Mouse (Mus musculus) CD8-positive naive resting alpha-beta T cell, adult 2 months (primary cell): ENCODE results near the gene Aqp5.

ENCODE experiments used
- DNase-seq, 2 experiments: peaks; one replicate each; pipeline ENCODE4 v3.0.0; 2022; ENCODE audit warnings: low read depth in 2 of 2, low spot score in 2 of 2

Gene Aqp5

DNA sequence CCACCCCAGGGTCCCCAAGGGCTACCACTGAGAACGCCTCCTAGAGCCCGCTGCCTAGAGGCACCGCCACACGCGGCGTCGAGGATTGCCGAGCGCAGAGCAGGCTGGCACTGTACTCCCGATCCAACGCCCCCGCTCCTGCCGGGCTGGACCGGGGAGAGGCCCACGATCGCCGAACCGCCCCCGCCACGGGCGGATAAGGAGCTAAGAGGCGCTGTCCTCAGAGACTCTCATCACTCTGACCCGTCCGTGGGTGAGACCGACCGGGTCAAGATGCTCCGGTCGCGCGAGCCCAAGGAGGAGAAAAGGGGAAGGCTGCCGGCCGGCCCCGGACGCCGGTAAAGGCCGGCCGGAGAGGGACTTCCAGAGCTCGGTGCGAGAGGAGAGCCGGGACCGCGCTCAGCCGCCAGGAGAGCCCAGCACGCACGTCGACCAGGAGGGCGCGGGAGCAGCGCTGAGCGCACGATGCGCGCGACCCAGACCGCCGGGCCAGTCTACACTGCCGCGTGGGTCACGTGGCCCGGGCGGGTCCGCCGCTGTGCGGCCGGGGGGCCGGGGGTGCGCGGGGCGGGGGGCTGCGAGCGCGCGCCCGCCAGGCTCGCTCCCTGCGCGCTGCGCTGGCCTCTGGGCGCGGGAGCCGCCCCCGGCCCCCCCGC is at the start of gene Aqp5:
Gene Aqp5, plus strand, starts transcription at position 354 of the 656 bp plus-strand sequence.
- DNase-seq = no peak

GRCm38 (mm10) chr15:99544047-99544446 is 46.5 kb upstream of the Aqp5 start:
- no peak for DNase-seq

GRCm38 (mm10) chr15:99546596-99546995 is 44.0 kb upstream of the Aqp5 start:
- no peak for DNase-seq

DNA sequence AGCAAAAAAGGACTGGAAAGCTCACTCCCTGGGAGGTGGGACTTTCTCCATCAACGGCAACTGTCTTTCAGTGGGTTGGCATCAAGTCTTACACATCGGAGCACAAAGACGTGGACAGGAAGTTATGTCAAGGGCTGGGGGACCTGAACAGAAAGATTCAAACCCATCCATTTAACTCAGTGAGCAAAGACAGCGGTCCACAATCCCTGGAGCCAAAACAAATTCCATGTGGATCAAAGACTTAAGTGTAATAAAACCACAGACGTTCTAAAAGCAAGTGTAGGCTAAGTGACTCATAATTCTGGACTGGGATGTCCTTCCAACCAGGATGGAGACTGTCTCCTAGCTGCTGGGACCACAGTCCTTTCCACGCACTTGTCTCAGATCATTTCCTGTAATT is 42.9 kb upstream of the Aqp5 start:
- no peak for DNase-seq

GRCm38 (mm10) chr15:99549901-99550300 is 40.7 kb upstream of the Aqp5 start:
- DNase-seq = no peak

- DNase-seq = no peak
Observed at GRCm38 (mm10) chr15:99553767-99554166, 36.8 kb upstream of the Aqp5 start.

DNA sequence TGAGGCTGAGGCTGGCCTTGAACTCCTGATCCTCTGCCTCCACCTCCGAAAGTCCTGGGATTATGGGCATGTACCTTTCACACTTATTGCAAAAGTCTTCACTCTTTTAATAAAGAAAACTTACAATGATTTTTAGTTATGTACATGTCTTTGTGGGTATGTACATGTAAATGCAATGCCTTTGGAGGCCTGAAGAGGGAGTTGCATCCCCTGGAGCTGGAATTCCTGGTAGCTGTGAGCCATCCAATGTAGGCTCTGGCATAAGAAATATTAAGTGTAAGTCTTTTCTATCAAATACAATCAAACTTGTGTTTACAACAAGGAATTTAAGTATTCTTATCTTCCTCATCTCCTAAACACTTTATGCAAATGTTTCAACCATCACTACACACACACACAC is 31.6 kb upstream of the Aqp5 start:
- DNase-seq = no peak

- no peak for DNase-seq
Observed at GRCm38 (mm10) chr15:99560246-99560645, 30.3 kb upstream of the Aqp5 start.

DNA sequence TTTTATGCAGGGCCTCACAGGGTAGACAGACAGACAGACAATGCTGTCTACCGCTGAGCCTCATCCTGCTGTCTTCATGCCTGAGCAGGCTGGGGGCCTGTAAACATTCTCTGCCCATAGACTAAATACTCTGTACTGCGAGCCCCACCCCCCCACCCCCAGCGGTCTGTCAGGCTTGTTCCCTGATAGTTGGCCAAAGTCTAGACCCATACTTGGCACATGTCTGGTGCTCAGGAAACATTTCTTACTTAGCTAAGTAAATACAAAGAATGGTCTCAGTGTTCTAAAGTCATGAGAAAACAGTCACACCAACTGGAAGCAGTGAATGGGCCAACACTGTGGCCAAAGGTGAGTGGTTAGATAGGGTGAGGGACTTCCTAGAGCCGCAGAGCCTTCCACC is 23.2 kb upstream of the Aqp5 start:
- no peak for DNase-seq

GRCm38 (mm10) chr15:99568682-99569081 is 21.9 kb upstream of the Aqp5 start:
- no peak for DNase-seq

- no peak for DNase-seq
Observed at GRCm38 (mm10) chr15:99569123-99569522, 21.5 kb upstream of the Aqp5 start.

- DNase-seq = no peak
Observed at GRCm38 (mm10) chr15:99578802-99579485, 11.6 kb upstream of the Aqp5 start, which contains the start of gene Aqp2. Gene Aqp2 (plus strand): TSS chr15:99579055.

GRCm38 (mm10) chr15:99583463-99584344 is 6.9 kb upstream of the Aqp5 start:
- no peak for DNase-seq

- DNase-seq = no peak
Observed at GRCm38 (mm10) chr15:99584407-99585202, 6.0 kb upstream of the Aqp5 start.

- no peak for DNase-seq
Observed at GRCm38 (mm10) chr15:99585741-99586140, 4.8 kb upstream of the Aqp5 start.

- DNase-seq = no peak
Observed at GRCm38 (mm10) chr15:99586525-99586924, 4.1 kb upstream of the Aqp5 start.

- DNase-seq = no peak
Observed at GRCm38 (mm10) chr15:99589237-99589636, 1.3 kb upstream of the Aqp5 start.

GRCm38 (mm10) chr15:99589704-99590103 is 878 bp upstream of the Aqp5 start:
- DNase-seq = no peak

GRCm38 (mm10) chr15:99592177-99592576 is 1.6 kb downstream of the Aqp5 start:
- DNase-seq = no peak

DNA sequence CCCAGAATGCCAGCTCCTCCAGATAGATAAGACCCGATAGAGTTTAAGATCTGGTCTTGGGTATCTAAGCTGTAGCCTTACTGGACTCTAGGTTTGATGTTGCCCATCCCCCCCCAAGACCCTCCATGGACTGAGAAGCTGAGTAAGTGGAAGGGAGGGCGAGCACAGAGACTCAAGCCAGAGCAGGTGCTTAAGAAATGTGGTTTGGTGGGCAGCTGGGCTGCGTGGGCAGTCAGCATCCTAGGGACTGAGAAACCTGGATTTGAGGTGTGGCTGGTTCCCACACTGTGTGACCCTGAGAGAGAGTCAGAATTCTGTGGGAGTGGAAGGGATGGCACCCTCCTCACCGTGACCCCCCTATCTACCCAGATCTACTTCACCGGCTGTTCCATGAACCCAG is 2.3 kb downstream of the Aqp5 start:
- no peak for DNase-seq

DNA sequence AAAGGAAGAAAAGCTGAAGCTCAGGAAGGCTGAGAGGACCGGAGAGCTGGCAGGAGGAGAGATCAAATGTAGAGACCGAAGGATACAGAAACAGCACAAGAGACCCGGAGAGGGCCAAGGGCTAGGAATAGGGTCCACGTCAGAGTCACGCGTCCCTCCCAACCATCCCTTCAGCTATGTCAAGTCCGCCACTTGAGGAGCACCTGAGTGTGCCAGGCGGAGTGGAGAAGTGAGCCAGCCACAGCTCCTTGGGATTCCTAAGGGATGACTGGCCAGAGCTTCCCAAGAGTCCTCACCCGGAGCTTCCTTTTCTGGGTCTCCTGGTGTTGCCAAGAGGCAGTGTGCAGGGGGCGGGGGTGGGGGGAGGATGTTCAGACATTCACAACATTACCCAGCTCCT is 4.4 kb downstream of the Aqp5 start:
- DNase-seq = no peak
